Mouse (Mus musculus): ENCODE measurements around the gene Tram1l1. TPM values are rescaled to one million over a fixed set of nuclear protein-coding genes. Genes with fewer than 3 reads are reported as not detected.
"Not testable (repeated sequence)": the region's sequence is repeated elsewhere in the genome, so short reads cannot be mapped to it uniquely, and the experiment has no call there.

Gene Tram1l1
- total RNA-seq (2021): 1 to 10 TPM; 1.1 to 1.8 TPM
- polyA plus RNA-seq (2012; rRNA removed): 0.39 and 0.67 TPM in 2 replicates
- long read RNA-seq, partial matches to known transcripts: 0 of 2 reads
- long read RNA-seq, other reads (novel, unspliced or antisense): 0 of 2 reads

DNA sequence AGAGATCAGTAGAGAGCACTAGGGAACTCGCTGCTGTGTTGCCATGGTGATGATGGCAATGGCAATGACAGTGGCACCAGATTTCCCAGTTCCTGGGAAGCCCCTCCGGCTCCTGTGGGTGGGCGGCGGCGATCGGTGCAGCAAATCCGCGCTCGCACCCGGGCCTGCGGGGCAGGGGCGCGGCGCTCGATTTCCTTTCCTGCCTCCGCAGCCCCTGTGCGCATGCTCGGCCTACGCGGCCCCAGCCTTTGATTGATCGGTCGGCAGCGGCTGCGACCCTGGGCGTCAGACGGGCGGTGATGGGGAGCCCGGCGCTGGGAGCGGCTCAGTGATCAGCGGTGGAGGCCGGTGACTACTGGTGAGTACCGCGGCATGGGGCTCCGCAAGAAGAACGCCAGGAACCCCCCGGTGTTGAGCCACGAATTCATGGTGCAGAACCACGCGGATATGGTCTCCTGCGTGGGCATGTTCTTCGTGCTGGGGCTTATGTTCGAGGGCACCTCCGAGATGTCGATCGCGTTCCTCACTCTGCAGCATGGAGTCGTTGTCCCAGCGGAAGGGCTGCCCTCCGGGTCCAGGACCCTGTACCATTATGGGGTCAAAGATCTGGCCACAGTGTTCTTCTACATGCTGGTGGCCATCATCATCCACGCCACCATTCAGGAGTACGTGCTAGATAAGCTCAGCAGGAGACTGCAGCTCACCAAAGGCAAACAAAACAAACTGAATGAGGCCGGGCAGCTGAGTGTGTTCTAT, at the start of gene Tram1l1:
Gene Tram1l1 (plus strand): TSS at position 35 of the 756 bp plus-strand sequence.
- DNase-seq: peak; percentile 75

DNA sequence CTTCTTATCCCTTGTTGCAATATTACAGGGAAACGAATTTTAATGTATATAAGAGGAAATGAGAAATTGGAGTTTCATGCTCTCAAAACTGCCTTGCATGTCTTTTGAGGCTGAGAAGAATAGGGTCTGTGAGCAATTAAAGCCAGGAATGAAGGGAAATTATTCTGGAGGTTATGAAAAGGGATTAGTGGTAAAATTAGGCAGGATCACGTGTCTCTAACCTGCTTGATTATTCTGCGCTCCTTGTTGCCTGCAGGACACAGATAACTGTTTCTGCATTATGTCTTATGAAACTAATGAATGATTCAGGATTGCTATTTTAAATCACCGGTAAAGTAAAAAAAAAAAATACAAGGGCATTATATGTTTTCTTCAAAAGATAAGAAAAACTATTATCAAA, 49.4 kb upstream of the Tram1l1 start:
- no peak for DNase-seq

DNA sequence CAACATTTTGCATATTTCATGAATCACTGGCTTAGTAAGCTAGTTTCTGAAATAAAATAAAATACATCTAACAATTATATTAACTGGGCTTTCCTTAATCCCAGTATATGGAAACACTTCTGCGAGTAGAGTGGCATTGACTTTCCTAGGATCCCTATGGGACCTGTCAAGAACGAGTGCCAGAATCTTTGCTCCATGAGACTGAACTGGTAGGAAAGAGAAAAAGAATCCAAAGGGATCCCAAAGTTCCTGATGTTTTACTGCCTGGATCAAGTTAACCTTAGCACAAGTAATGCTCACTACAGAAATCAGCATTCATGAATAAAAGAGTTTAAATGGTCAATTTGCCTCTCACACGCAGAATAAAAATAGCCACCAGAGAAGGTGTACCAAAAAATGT, 49.0 kb upstream of the Tram1l1 start:
- DNase-seq: no peak

DNA sequence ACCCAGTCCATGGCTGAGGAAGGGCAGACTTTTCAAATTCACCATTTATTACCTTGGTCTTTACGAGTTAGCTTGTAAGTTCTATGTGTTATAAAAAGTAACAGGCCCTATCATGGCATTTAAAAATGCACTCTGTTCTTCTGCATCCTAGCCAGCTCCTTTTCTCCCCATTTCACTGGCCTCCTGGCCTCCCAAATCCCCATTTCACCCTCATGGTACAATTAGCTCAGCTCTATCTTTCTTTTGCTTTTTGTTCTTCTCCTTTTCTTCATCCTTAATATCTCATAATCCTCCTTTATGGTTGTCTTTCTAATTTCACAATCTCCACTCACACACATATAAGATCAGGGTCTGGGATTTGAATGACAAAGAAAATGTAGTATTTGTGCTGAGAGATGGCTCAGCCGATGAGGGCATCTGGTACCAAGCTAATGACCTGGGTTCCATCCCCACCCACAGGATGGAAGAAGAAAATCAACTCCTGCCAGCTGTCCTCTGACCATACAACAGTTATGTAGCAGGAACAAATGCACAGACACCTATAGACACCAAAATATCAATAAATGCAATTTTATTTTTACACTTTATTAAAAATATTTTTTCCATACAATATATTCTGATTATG, 48.1 kb upstream of the Tram1l1 start:
- no peak for DNase-seq

DNA sequence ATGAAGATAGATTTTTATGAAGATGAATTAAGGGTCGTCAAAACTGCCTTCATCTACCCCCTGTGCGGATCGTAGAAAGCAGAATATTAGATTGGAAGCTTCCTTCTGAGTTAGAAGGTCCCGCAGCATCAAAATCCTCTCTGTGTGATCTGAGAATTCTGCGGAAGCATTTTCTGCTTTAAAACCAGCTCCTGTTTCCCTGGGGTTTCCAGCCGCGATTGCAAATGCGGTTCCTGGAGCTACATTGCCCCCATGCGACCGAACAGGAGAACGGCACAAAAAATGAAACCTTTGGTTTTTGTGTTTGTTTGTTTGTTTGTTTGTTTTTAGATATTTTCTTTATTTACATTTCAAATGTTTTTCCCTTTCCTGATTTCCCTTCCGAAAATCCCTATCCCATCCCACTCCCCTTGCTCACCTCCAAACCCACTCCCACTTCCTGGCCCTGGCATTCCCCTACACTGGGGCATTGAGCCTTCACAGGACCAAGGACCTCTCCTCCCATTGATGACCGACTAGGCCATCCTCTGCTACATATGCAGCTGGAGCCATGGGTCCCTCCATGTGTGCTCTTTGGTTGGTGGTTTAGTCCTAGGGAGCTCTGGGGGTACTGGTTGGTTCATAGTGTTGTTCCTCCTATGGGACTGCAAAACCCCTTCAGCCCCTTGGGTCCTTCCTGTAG, 45.6 kb upstream of the Tram1l1 start:
- peak; percentile 15 for DNase-seq

DNA sequence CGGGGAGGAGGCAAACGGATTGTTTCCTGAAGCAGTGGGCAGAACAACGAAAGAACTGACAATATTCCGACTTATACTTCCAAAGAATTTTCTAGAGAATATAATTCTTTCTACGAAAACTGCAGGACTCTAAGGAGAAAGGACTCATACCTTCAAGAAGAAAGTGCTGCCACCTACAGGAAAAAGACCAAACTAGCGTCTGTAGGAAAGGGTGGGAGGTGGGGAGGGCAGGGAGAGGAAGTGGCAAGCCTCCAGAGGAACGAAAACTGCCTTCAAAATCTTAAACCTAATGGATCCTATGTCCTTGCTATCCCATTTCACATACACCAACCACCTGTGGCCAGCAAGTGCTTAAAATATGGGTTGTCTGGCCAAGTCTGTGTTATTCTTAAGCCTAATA, 31.7 kb upstream of the Tram1l1 start:
- not testable (repeated sequence) for DNase-seq

DNA sequence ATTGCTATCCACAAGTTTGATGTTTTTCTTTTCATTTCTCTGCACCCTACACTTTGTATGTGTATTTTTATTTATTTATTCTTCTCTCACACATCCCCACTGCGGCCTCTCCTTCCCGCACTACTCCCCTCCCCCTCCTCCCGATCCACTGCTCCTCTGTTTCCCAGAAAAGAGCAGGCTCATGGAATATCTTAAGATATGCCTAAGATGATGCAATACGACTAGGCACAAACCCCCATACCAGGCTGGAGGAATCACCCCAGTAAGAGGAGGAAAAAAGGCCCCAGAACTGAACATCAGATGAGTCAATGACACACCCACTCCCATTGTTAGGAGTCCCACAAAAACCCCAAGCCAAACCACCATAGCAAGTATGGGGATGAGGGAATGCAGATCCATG, 1.4 kb upstream of the Tram1l1 start:
- DNase-seq: no peak

DNA sequence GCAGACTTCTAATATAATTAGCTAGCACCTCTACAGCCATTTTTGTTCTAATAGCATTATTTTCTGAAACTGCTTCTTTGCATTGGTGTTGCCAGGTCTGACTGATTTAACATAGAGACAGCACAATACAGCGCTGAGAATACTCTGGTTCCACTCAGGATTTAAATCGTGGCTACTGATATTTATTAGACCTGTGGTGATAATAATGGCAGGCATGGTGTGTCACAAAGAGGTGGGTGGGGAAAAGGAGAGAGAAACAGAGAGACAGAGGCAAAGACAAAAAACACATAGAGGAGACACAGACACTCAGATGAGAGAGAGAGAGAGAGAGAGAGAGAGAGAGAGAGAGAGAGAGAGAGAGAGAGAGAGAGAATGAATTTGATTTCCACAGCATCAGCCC, 257 bp upstream of the Tram1l1 start:
- DNase-seq: no peak

DNA sequence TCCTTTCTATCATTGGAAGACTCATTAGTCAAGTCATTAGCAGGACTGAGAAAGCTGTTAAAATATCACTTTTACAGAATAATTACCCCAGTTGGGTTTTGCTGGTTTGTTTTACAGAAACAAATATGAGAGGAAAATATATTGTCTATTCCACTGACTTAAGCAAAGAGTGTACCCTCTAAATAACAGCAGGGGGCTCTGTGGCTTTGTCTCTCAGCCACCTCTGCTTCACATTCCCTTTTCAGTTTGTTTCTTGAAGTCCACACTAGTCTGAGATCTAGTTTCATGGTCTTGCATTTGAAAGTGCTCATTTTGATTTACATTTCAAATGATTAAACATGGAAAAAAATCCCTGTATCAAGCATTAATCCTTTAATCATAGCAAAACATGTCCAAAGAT, 25.8 kb downstream of the Tram1l1 start:
- no peak for DNase-seq

DNA sequence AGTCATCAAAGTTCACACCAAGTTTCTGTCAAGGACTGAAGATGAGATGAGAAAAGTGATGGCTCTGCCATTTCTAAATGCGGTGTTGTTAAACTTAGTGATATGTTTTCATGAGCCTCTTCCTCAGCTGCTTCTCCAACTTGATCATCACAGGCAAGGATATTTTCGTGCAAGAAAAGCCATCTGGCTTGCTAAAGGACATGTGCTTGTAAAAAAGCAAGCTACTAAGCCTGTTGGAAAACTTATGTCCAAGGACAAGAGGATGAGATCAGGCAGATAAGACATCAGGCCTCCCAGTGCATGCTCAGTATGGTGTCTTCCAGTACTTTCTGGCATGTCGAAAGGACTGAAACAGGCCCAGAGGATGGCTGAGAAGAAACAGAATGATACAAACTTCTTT, 36.9 kb downstream of the Tram1l1 start:
- no peak for DNase-seq

DNA sequence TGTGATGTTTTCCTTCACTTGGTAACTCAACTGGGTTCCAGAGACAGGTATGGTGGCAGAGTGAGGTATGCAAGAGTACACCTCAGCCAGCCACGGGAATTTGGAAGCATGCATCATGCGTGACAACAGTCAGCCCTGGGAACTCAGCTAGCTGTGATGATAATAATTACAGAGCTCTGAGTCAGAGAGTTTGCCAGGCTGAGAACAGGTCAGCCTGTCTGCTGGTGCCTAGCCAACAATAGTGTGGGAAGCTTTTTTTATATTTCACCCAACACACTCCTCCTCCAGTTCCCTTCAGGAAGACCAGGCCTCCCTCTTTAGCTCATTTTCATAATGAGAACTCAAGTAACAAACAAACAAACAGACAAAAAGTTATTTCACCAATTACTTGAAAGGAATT, 51.4 kb downstream of the Tram1l1 start:
- DNase-seq: no peak

Other genes with a start within 250 kb of the Tram1l1 start
- gene 1700006A11Rik, start 105.2 kb downstream of the Tram1l1 start, total RNA-seq (2021): not detected
- not detected in 2 replicates for gene 1700006A11Rik, start 105.2 kb downstream of the Tram1l1 start, polyA plus RNA-seq (2012; rRNA removed)

All from adrenal gland, adult 2 months (tissue).